Mouse (Mus musculus) small intestine, adult 2 months (tissue): ENCODE measurements around the gene Gls.

Source experiments
- CTCF ChIP-seq: fragments of 200-500 bp; IDR thresholded peaks from 2 replicates; pipeline ENCODE4 v1.5.1; 2012; ENCODE audit warnings: low read depth, mild to moderate bottlenecking, control low read depth, inconsistent platforms, low read length, moderate library complexity, mixed read lengths; ENCODE audit not compliant: insufficient replicate concordance, insufficient read length; ENCODE audit errors: extremely low read depth
- POLR2A ChIP-seq: fragments of 200-500 bp; IDR thresholded peaks from 2 replicates; pipeline ENCODE4 v1.6.1; 2012; ENCODE audit warnings: low read depth, mild to moderate bottlenecking, control low read depth, inconsistent platforms, low read length, moderate library complexity

DNA sequence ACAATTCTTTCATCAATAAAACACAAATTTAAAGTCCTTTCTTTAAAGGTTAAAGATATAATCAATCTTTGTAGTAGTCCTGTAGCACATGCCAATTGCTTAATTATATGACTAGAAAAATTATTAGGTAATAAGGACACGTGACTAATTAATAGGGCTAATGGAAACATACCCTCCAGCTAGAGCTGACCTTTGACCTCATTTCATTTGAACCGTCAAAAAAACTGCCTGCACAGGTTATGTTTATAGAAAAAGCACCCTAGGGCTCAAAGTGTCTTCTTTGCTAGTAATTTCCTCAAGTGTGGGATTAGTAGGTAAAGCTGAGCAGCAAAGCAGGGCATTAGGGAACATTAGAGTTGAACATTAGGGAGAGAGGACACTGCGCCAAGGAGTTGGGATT, 9.2 kb upstream of the Gls start:
- no peak for TF ChIP-seq POLR2A
- no peak for TF ChIP-seq CTCF
